Mouse (Mus musculus): ENCODE results near the gene Nle1. TPM values are rescaled to one million over a fixed set of nuclear protein-coding genes. Genes with fewer than 3 reads are reported as not detected.

Nle1 gene
- polyA plus RNA-seq (2015; fragmentation: Nextera tagmentation; extraction: Ambion mirVana) = 9.5 and 10.8 TPM in 2 replicates

- no peaks in the 10 kb centered on the region for H3K9me3 ChIP-seq (ENCODE audit: low read length)
- peak within 1 kb of the TSS; percentile 65 for H3K9ac ChIP-seq (replicated peaks; ENCODE audit: low read depth)
- peaks cover 2% of the 10 kb centered on the region for H3K36me3 ChIP-seq (ENCODE audit: insufficient read depth, low read length)
- H3K27me3 ChIP-seq (replicated peaks; ENCODE audit: insufficient read depth, low read length) = no peaks in the 10 kb centered on the region
- no peak for TF ChIP-seq EP300 (IDR thresholded peaks at IDR 0.05)
- peak; percentile 96 for TF ChIP-seq CTCF (IDR thresholded peaks at IDR 0.05)
- 1% methylated on average over 72 of the region's 73 CpGs for whole genome bisulfite sequencing
- H3K4me1 ChIP-seq (ENCODE audit: insufficient read depth, low read depth, low read length) = peaks cover 6% of the 10 kb centered on the region; the same call in 1 of the 2 replicates
- no peak within 1 kb of the TSS for H3K27ac ChIP-seq (ENCODE audit: low read length)
- H3K4me2 ChIP-seq (replicated peaks; ENCODE audit: low read depth, low read length) = peak within 1 kb of the TSS; percentile 83
- DNase-seq (ENCODE audit: low spot score) (peak; percentile 94), ATAC-seq (peak; percentile 87)
- peak within 1 kb of the TSS; percentile 64 for H3K4me3 ChIP-seq (ENCODE audit: low read depth, low read length)
Measured at GRCm38 (mm10) chr11:82907651-82908607, at the start of gene Nle1. Gene Nle1, minus strand, starts transcription at chr11:82908411.

- no peak overlapping the region for H3K27ac ChIP-seq (ENCODE audit: low read length)
- no peak overlapping the region for H3K4me2 ChIP-seq (replicated peaks; ENCODE audit: low read depth, low read length)
- DNase-seq (ENCODE audit: low spot score) = no peak
- ATAC-seq = no peak
- H3K9me3 ChIP-seq (ENCODE audit: low read length) = no peaks in the 10 kb centered on the region
- no peaks in the 10 kb centered on the region for H3K36me3 ChIP-seq (ENCODE audit: insufficient read depth, low read length)
- no peaks in the 10 kb centered on the region; the same call in 1 of the 2 replicates for H3K27me3 ChIP-seq (replicated peaks; ENCODE audit: insufficient read depth, low read length)
- no peak overlapping the region for H3K9ac ChIP-seq (replicated peaks; ENCODE audit: low read depth)
- TF ChIP-seq EP300 (IDR thresholded peaks at IDR 0.05) = no peak
- no peak for TF ChIP-seq CTCF (IDR thresholded peaks at IDR 0.05)
- WGBS = 68% methylated on average over 10 of the region's 10 CpGs
- no peak overlapping the region for H3K4me3 ChIP-seq (ENCODE audit: low read depth, low read length)
- H3K4me1 ChIP-seq (ENCODE audit: insufficient read depth, low read depth, low read length) = no peaks in the 10 kb centered on the region
Measured at GRCm38 (mm10) chr11:82956925-82957324, 48.7 kb upstream of the Nle1 start.

- ATAC-seq (no peak), DNase-seq (ENCODE audit: low spot score) (no peak)
- no peak overlapping the region for H3K9ac ChIP-seq (replicated peaks; ENCODE audit: low read depth)
- WGBS = 74% methylated on average over 6 of the region's 6 CpGs
- no peaks in the 10 kb centered on the region for H3K9me3 ChIP-seq (ENCODE audit: low read length)
- no peaks in the 10 kb centered on the region; the same call in 1 of the 2 replicates for H3K27me3 ChIP-seq (replicated peaks; ENCODE audit: insufficient read depth, low read length)
- H3K4me2 ChIP-seq (replicated peaks; ENCODE audit: low read depth, low read length) = peak overlapping the region; percentile 11; the same call in 1 of the 2 replicates
- H3K4me1 ChIP-seq (ENCODE audit: insufficient read depth, low read depth, low read length) = no peaks in the 10 kb centered on the region
- no peak overlapping the region for H3K4me3 ChIP-seq (ENCODE audit: low read depth, low read length)
- H3K36me3 ChIP-seq (ENCODE audit: insufficient read depth, low read length) = no peaks in the 10 kb centered on the region
- no peak overlapping the region for H3K27ac ChIP-seq (ENCODE audit: low read length)
- no peak for TF ChIP-seq CTCF (IDR thresholded peaks at IDR 0.05)
- TF ChIP-seq EP300 (IDR thresholded peaks at IDR 0.05) = no peak
Measured at GRCm38 (mm10) chr11:82954631-82955030, 46.4 kb upstream of the Nle1 start.

GRCm38 (mm10) chr11:82952612-82953542, 44.7 kb upstream of the Nle1 start:
- H3K27ac ChIP-seq (ENCODE audit: low read length) = peak overlapping the region; percentile 86
- H3K9ac ChIP-seq (replicated peaks; ENCODE audit: low read depth) = peak overlapping the region; percentile 56
- peak; percentile 34 for ATAC-seq
- H3K4me2 ChIP-seq (replicated peaks; ENCODE audit: low read depth, low read length) = peak overlapping the region; percentile 45
- H3K4me1 ChIP-seq (ENCODE audit: insufficient read depth, low read depth, low read length) = no peaks in the 10 kb centered on the region
- WGBS = 45% methylated on average over 9 of the region's 9 CpGs
- DNase-seq (ENCODE audit: low spot score) = peak; percentile 67
- no peak for TF ChIP-seq EP300 (IDR thresholded peaks at IDR 0.05)
- TF ChIP-seq CTCF (IDR thresholded peaks at IDR 0.05) = no peak
- no peaks in the 10 kb centered on the region for H3K9me3 ChIP-seq (ENCODE audit: low read length)
- H3K27me3 ChIP-seq (replicated peaks; ENCODE audit: insufficient read depth, low read length) = no peaks in the 10 kb centered on the region; the same call in 1 of the 2 replicates
- H3K4me3 ChIP-seq (ENCODE audit: low read depth, low read length) = peak overlapping the region; percentile 50
- H3K36me3 ChIP-seq (ENCODE audit: insufficient read depth, low read length) = no peaks in the 10 kb centered on the region

GRCm38 (mm10) chr11:82951865-82952611, 43.8 kb upstream of the Nle1 start:
- TF ChIP-seq EP300 (IDR thresholded peaks at IDR 0.05) (0 out of 2 replicates have a peak, but pooled peaks have one; percentile 24), CTCF (IDR thresholded peaks at IDR 0.05) (no peak)
- Histone ChIP-seq H3K4me1 (ENCODE audit: insufficient read depth, low read depth, low read length) (no peaks in the 10 kb centered on the region), H3K27ac (ENCODE audit: low read length) (peak overlapping the region; percentile 86), H3K27me3 (replicated peaks; ENCODE audit: insufficient read depth, low read length) (no peaks in the 10 kb centered on the region; the same call in 1 of the 2 replicates), H3K4me3 (ENCODE audit: low read depth, low read length) (peak overlapping the region; percentile 50), H3K4me2 (replicated peaks; ENCODE audit: low read depth, low read length) (peak overlapping the region; percentile 45), H3K9me3 (ENCODE audit: low read length) (no peaks in the 10 kb centered on the region), H3K9ac (replicated peaks; ENCODE audit: low read depth) (peak overlapping the region; percentile 56), H3K36me3 (ENCODE audit: insufficient read depth, low read length) (no peaks in the 10 kb centered on the region)
- peak; percentile 78 for DNase-seq (ENCODE audit: low spot score)
- 4% methylated on average over 28 of the region's 28 CpGs for WGBS
- peak; percentile 81 for ATAC-seq

Measured in lung, postnatal 0 days (tissue).